Mouse (Mus musculus) erythroblast, embryonic 14.5 days (primary cell): Measurements from ENCODE around the gene Ahnak.
"Not testable (repeated sequence)": the region's sequence is repeated elsewhere in the genome, so short reads cannot be mapped to it uniquely, and the experiment has no call there.

Source experiments
- GATA1 ChIP-seq: IDR thresholded peaks from 2 replicates; pipeline ENCODE4 v1.6.1; 2012; ENCODE audit warnings: low read length, inconsistent platforms, mixed read lengths
- TAL1 ChIP-seq: IDR thresholded peaks from 3 replicates; pipeline ENCODE4 v1.6.1; 2012; ENCODE audit warnings: low read length, inconsistent platforms, mixed read lengths

GRCm38 (mm10) chr19:8972491-8972890 is 16.6 kb upstream of the Ahnak start:
- not testable (repeated sequence) for TF ChIP-seq GATA1, TAL1
